Mouse (Mus musculus) mouse embryonic stem cell (cell line): ENCODE measurements around the gene Ptf1a.

Source experiments
- in situ Hi-C, 2 experiments: fragments of 300-500 bp; cut with MboI; formaldehyde crosslinking; loops; 1 replicate in 1 of 2; 3 replicates in 1 of 2; pipeline ENCODE4 v1.14.3; 2019 to 2020; ENCODE audit warnings: low sequenced_read_pairs in 2 of 2, low pct_unique_long_range_greater_than_20kb in 1 of 2, mixed read lengths in 1 of 2; ENCODE audit not compliant: unreplicated experiment in 1 of 2

Gene Ptf1a

GRCm38 (mm10) chr2:19444931-19445831, at the start of gene Ptf1a:
Ptf1a (plus strand) TSS chr2:19445663.
- in situ Hi-C loops: loop anchor here in 1 of 2 experiments (25.0 kb wide), 1 partner anchor 758 kb away; the partner anchor contains the start of genes Bmi1 and Spag6

- in situ Hi-C loops: loop anchor here in 1 of 2 experiments (25.0 kb wide), 1 partner anchor 482 kb away; no protein-coding TSS in a partner anchor
Measured at GRCm38 (mm10) chr2:19405409-19405808, 40.1 kb upstream of the Ptf1a start.

DNA sequence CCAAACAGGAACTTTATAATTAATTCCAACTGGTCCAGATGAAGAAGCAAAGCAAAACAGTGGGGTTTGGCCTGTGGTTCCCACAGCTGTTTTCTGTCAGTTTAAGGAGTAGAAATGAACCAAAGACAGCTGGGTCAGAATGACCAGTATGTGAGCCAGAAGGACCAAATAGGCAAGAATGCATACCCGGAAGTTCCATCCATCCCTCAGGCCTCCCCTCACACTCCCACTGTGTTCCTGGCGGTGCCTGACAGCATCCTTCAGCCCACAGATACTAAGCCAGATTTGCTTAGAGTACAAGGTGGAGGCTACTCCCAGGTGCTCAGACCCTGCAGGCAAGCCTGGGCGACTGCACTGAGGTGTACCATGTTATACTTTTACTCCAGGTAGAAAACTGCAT, 38.9 kb upstream of the Ptf1a start:
- in situ Hi-C loops: loop anchor here in 1 of 2 experiments (25.0 kb wide), 1 partner anchor 481 kb away; no protein-coding TSS in a partner anchor

- in situ Hi-C loops: loop anchor here (10.0 to 25.0 kb wide), 3 partner anchors 120 to 490 kb away; partner anchors contain the start of gene Etl4 (in 1 of the 2)
Measured at GRCm38 (mm10) chr2:19414222-19414965, 31.1 kb upstream of the Ptf1a start.

DNA sequence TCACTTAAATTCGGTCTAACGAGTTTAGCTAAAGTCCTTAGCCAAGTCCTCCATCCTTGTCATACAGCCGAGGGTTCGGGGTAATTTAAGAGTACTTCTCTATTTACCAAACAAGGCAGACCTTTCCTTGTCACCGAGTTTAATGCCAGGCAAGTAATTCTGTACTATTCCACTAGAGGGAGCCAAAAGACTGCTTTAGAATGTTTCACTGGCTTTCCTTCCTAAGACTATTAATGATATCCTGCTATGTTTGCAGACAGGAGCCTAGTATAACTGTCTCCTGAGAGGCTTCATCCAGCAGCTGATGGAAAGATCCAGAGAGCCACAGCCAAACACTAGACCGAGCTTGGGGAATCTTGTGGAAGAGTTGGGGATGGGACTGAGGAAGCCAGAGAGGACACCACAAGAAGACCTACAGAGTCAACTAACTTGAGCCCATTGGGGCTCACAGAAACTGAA, 30.4 kb upstream of the Ptf1a start:
- in situ Hi-C loops: loop anchor here (10.0 to 25.0 kb wide), 3 partner anchors 120 to 490 kb away; partner anchors contain the start of gene Etl4 (in 1 of the 2)

GRCm38 (mm10) chr2:19416066-19416465, 29.4 kb upstream of the Ptf1a start:
- in situ Hi-C loops: loop anchor here (10.0 to 25.0 kb wide), 3 partner anchors 119 to 489 kb away; partner anchors contain the start of gene Etl4 (in 1 of the 2)

DNA sequence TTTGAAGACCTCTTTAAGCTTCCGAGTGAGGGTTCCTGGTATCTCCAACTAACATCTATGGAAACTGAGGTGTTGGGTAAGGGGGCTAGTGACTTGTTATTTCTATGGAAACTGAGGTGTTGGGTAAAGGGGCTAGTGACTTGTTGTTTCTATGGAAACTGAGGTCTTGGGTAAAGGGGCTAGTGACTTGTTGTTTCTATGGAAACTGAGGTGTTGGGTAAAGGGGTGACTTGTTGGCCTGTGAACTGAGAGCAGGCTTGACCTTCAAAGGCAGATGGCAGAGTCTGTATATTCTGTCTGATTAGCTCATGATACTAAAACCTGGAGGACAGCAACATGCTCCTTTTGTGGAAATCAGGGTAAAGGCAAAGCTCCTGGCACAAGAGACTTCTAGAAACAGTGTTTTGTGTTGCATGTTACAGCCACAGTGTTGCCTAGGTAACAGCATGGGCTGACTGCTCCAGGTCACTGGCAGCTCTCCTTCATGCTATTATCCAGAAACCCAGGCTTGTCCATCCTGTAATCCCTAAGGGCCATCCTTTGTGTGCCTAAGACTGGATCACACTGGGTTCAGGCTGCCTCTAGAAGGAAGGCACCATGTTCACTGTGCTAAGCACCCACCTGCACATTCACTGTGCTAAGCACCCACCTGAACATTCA, 25.6 kb upstream of the Ptf1a start:
- in situ Hi-C loops: loop anchor here (10.0 to 25.0 kb wide), 4 partner anchors 95 to 485 kb away; partner anchors contain the start of gene Etl4 (in 1 of the 2)

GRCm38 (mm10) chr2:19422226-19422625, 23.2 kb upstream of the Ptf1a start:
- in situ Hi-C loops: loop anchor here (10.0 to 25.0 kb wide), 2 partner anchors 93 to 465 kb away; no protein-coding TSS in a partner anchor

DNA sequence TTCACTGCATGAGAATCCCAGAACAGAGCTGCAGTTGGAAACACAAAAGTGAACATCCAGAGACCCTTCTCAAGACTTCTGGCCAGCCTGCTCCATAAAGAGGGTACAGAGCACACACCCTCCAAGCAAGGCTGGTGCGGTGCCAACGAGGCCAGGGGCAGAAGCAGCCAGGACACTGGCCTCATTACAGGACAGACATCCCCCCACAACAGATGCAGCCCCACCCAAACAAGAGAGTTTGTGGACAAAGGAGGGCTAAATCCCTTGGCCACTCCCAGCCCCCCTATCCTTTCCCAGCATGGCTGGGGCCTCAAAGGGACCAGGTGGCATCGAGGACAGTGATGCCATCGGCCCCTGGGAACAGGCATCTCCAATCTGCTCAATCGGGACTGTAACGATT, 22.4 kb upstream of the Ptf1a start:
- in situ Hi-C loops: loop anchor here (10.0 to 25.0 kb wide), 2 partner anchors 92 to 464 kb away; no protein-coding TSS in a partner anchor

GRCm38 (mm10) chr2:19429031-19429430, 16.4 kb upstream of the Ptf1a start:
- in situ Hi-C loops: loop anchor here in 1 of 2 experiments (10.0 to 25.0 kb wide), 2 partner anchors 86 to 742 kb away; partner anchors contain the start of genes Bmi1 and Spag6

- in situ Hi-C loops: loop anchor here in 1 of 2 experiments (10.0 to 25.0 kb wide), 2 partner anchors 85 to 743 kb away; partner anchors contain the start of genes Bmi1 and Spag6
Measured at GRCm38 (mm10) chr2:19429691-19430690, 15.5 kb upstream of the Ptf1a start.

GRCm38 (mm10) chr2:19430746-19431145, 14.7 kb upstream of the Ptf1a start:
- in situ Hi-C loops: loop anchor here in 1 of 2 experiments (25.0 kb wide), 1 partner anchor 743 kb away; the partner anchor contains the start of genes Bmi1 and Spag6

- in situ Hi-C loops: loop anchor here in 1 of 2 experiments (25.0 kb wide), 1 partner anchor 744 kb away; the partner anchor contains the start of genes Bmi1 and Spag6
Measured at GRCm38 (mm10) chr2:19431186-19431585, 14.3 kb upstream of the Ptf1a start.

DNA sequence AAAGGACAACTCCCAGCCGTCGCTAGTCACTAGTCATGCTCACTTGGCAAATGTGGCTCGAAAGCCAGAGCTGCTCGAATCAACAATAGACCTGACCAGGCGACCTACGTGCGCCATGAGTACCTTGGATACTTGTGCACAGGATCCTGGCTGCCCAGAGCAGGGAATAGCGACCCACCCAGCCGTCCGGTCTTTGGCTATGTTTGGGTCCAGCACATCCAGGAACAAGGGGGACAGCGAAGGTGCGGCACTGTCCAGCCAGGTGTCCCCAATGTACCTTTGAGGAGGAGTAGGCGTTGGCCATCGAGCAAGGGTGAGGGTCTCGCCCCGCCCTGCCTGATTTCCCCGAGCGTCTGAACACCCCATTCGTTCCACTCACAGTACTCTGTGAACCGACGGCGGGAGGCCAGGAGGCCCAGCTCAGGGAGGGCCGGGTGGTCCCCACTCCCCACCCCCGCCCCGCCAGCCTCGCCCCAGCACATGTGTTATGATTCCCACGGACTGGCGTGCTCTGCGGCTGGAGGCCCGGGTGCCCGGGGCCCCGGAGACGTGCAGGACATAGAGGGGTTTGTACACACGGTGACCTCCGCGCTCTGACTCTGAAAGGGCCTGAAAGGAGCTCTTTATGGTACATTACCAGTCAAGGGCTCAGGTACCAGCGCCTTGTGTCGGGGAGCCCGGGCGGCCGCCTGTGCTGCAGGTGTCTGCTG, 13.7 kb upstream of the Ptf1a start:
- in situ Hi-C loops: loop anchor here in 1 of 2 experiments (25.0 kb wide), 1 partner anchor 744 kb away; the partner anchor contains the start of genes Bmi1 and Spag6

- in situ Hi-C loops: loop anchor here in 1 of 2 experiments (25.0 kb wide), 1 partner anchor 757 kb away; the partner anchor contains the start of genes Bmi1 and Spag6
Measured at GRCm38 (mm10) chr2:19444346-19444745, 1.1 kb upstream of the Ptf1a start.
